Mouse (Mus musculus) kidney, adult 18-20 months (tissue): ENCODE data around the gene Kif26b.
A peak's percentile ranks its signal among the peaks of the same experiment; 100 is the strongest.

Experiments
- DNase-seq: peaks from one replicate; pipeline ENCODE4 v3.0.0; 2021

Kif26b gene

DNA sequence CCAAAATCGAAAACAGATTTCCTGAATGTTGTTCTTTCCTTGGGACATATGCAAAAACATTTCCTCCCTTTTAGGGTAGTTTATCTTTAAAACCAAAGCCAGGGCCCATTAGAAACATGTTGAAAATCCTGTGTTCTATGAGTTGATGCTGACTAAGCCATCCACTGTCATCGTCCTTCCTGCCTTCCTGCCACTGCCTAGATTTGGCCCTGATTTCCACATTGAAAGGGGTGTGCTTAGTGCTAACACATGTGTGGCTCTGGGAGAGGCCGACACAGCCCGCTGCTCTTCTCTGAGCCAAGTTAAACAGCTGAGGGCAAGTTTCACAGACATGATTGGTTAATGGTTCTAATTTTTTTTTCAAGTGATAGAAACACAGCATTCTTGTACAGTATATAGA, 407.5 kb downstream of the Kif26b start:
- DNase-seq, result no peak

DNA sequence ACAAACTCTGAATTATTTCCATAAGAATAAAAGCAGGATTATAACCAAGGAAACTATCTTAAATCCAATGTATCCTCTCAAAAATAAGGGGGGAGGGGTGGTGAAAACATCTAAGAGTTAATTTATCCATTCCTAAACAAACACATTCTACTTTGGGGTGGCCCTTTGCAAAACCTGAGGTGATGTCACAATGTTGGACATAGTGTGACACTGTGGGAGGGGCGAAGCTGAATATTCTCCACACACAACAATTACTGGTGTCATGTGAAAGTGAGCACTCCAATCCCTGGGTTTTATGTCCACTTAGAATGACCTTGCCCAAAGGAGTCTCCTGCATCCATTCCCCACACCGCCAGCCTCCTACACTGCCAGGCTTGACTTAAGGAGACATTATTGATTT, 408.1 kb downstream of the Kif26b start:
- no peak for DNase-seq

DNA sequence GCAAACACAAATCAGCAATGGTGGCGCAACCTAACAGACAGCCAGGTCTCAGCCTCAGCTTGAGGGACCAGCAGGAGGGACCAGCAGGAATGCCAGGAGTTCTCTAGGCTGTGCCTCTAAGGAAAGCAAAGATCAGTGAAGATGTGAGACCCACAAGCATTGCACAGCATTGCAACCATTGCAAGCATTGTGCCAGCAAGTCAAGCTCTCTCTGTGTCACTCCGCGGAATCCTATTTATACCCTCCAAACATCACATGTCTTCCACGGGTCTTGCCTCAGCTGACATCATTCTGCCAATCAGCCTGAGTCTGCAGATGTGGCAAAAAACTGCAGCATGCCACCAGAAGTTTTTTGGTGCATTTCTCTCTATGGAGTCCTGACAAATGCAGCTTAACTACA, 411.4 kb downstream of the Kif26b start:
- DNase-seq, result no peak

DNA sequence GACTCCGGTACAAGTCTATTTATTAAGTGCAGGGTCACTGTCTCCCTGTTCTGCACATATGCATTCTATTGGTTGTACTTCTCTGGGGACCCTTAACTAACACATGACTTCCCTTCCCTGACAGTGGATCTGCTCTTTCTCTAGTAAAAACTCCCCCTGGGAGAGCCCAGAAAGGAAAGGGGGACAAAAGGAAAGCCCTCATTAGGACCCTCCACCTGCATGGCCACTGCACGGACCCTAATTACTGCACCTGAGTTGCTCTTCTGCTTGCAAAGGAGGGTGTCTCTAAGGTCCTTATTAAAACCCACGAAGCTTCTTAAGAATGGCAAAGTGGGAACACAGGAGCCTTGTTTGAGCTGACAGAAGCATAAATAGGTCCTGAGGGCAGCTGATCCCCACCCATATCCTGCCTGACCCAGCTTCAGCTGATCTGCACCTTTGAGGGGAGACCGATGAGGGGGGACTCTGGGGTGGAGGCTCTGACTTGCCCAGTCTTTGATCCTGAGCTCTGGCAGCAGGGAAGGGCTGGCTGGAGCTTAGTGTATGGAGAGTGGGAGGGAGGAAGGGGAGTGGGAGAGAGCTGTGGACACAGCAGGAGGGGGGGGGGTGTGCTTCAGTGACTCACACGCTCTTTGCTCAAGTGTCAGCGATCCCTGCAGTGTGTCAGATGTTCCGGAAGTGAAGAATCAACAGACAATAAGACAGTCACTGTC, 413.5 kb downstream of the Kif26b start:
- no peak for DNase-seq

- no peak for DNase-seq
Observed at GRCm38 (mm10) chr1:178952910-178953309, 424.0 kb downstream of the Kif26b start.

DNA sequence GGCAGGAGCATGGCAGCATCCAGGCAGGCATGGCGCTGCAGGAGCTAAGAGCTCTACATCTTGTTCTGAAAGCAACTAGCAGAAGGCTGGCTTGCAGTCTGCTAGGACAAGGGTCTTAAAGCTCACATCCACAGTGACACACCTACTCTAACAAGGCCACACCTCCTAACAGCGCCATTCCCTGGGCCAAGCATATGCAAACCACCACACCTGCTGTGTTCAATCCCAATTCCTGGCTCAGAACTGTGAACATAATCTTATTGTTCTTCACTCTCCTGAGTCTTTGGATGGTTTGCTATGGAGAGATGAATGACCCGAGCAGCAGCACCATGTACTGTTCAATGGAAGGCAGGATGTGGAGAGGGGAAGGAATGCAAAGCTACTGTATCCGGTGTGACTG, 429.7 kb downstream of the Kif26b start:
- no peak for DNase-seq

DNA sequence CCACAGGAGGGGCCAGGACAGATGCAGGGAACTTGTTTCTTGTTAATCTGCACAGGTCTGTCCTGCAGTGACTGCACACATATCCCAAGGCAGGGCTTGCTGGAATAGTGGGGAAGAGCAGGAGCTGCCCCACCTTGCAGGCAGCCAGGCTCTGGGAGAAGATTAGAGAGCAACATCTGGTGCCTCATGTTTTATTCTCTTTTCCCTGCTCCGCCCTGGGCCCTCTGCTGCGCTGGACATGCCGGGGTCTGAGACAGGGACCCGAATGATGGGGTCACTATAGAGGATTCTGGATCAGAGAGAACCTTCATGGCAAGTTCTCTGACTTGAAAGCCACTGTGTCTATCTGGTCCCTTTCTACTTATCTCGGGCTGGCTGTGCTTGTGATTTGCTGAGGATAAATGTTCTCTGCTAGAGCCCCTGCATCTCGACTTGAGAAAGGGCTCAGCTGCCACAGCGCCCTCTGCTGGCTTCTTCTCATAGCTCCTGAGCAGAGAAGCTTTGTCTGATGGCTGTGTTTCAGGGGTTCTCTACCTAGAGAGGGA, 431.2 kb downstream of the Kif26b start:
- DNase-seq, result peak; percentile 53

- no peak for DNase-seq
Observed at GRCm38 (mm10) chr1:178961661-178962060, 432.7 kb downstream of the Kif26b start.

DNA sequence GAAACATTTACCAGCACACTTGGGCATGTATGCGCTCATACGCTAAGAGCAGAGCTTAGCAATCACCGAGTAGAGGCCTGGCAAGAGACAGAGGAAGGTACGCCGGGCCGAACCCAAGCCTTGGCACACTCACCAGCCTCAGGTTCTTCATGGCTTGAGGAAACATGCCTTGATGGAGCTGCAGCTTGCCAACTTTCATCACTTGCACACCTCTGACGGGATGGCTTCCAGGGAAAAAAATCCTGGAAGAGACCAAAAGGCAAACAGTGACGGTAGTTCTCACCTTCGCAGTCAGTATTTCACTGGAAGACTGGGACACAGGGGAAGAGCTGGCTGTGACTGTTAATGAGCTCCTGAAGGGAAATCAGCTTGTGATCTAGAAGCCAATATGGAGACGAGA, 443.1 kb downstream of the Kif26b start:
- no peak for DNase-seq

DNA sequence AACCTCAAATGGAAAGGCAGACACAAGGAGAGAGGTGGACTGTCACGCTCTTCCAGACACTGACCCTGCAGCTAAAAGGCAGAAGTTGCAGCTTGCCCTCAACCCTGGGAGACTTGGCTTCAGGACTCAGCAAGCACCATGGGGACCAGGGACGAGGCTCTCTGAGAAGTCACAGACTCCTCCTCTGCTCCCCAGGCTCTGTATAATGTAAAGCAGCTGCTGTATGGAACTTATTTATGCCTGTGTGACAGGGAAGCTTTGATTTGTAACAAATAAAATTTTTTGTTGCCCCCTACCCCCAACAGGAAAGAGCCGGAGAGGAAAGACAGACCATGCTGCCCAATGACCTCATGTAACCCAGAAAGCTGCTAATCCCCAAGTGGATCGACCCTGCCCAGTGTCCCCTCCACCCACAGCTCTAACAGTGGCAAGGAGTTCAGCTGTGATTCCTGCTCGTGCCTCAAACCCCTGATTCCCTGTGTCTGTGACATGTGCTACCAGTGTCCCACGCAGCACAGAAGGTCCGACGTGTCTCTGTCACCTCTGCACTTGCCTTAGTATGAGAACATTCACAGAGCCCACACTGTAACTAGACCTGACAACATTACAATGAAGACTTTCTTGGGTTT, 449.8 kb downstream of the Kif26b start:
- no peak for DNase-seq

DNA sequence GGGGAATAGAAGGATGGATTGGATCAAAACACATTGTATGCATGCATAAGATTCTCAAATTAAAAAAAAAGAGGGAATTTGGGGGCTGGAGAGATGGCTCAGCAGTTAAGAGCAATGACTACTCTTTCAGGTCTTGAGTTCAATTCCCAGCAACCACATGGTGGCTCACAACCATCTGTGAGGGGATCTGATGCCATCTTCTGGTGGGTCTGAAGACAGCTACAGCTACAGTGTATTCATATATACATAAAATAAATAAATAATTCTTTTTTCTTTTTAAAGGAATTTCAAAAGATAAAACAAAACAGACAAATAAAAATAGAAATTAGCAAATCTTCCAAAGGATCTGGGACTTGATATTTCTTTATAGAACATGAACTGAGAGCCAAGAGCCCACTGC, 451.3 kb downstream of the Kif26b start:
- DNase-seq, result no peak

DNA sequence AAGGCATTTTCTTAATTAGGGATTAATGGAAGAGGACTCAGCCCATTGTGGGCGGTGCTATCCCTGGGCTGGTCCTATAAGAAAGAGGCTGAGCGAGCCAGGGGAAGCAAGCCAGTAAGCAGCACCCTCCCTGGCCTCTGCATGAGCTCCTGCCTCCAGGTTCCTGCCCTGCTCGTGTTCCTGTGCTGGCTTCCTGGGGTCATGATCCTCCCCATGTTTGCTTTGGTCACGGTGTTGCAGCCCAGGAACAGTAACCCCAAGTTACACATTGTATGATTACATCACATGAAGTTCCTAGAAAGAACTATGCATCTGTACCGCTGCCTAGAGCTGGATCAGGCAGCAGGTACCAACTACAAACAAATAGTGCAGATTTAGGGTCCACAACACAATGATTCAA, 452.7 kb downstream of the Kif26b start:
- no peak for DNase-seq

- DNase-seq, result peak; percentile 47
Observed at GRCm38 (mm10) chr1:178988176-178988575, 459.3 kb downstream of the Kif26b start.
